ENCODE assay signal across 8 mouse cellular contexts in genomic region chr13:72638401-72639130, GRCm38 (mm10). TPM values are rescaled to one million over a fixed set of nuclear protein-coding genes. Genes with fewer than 3 reads are reported as not detected.
DNase-seq lines count a peak whose midpoint lies in the region; ATAC-seq lines count a peak whose summit lies in the region.

No protein-coding gene starts in this region.

- peak overlapping the region; percentile 57; the same call in 1 of the 2 replicates for H3K4me3 ChIP-seq in heart, embryonic 11.5 days (ENCODE audit: low read depth, low read length)
- H3K4me3 ChIP-seq in hindbrain, embryonic 11.5 days (ENCODE audit: low read depth, low read length) = peak overlapping the region; percentile 23; the same call in 1 of the 2 replicates
- H3K4me3 ChIP-seq in midbrain, embryonic 11.5 days (ENCODE audit: low read depth, low read length) = peak overlapping the region; percentile 30; the same call in 1 of the 2 replicates

- H3K27me3 ChIP-seq in heart, embryonic 11.5 days (ENCODE audit: control insufficient read depth, insufficient read depth, low read length) = peaks cover 72% of the 10 kb centered on the region
- peaks cover 37% of the 10 kb centered on the region for H3K27me3 ChIP-seq in hindbrain, embryonic 11.5 days (ENCODE audit: control insufficient read depth, insufficient read depth, low read length)
- H3K27me3 ChIP-seq in midbrain, embryonic 11.5 days (ENCODE audit: control insufficient read depth, insufficient read depth, low read length) = peaks cover 50% of the 10 kb centered on the region

- WGBS in heart, embryonic 11.5 days (ENCODE audit: insufficient replicate concordance) = 4% methylated on average over 26 of the region's 26 CpGs
- 6% methylated on average over 26 of the region's 26 CpGs for WGBS in hindbrain, embryonic 11.5 days
- WGBS in midbrain, embryonic 11.5 days = 3% methylated on average over 26 of the region's 26 CpGs

- ATAC-seq in heart, embryonic 11.5 days (replicated peaks; ENCODE audit: insufficient number of reproducible peaks, low FRiP score, low TSS enrichment) = no peak
- ATAC-seq in hindbrain, embryonic 11.5 days (ENCODE audit: low FRiP score) = 0 out of 2 replicates have a peak, but pooled peaks have one; percentile 2
- peak; percentile 36; the same call in 1 of the 2 replicates for ATAC-seq in midbrain, embryonic 11.5 days (ENCODE audit: low FRiP score)
- ATAC-seq in erythroblast, adult 5-6 weeks (replicated peaks; ENCODE audit: low FRiP score, poor library complexity, severe bottlenecking) = no peak

- peak overlapping the region; percentile 92 for H3K4me2 ChIP-seq in heart, embryonic 11.5 days
- peak overlapping the region; percentile 21 for H3K4me2 ChIP-seq in hindbrain, embryonic 11.5 days (replicated peaks; ENCODE audit: low read depth, low read length)
- peak overlapping the region; percentile 26 for H3K4me2 ChIP-seq in midbrain, embryonic 11.5 days

- no peak overlapping the region for H3K27ac ChIP-seq in heart, embryonic 11.5 days (ENCODE audit: low read depth, low read length)
- H3K27ac ChIP-seq in hindbrain, embryonic 11.5 days (ENCODE audit: low read depth, low read length) = no peak overlapping the region
- no peak overlapping the region for H3K27ac ChIP-seq in midbrain, embryonic 11.5 days (ENCODE audit: low read depth, low read length)

- intact Hi-C loops in left cerebral cortex, postnatal 36 days (cut with DNase I) = no loop called here

- no peak for DNase-seq in heart, adult 8-10 months (ENCODE audit: low spot score)
- peak; percentile 30 for DNase-seq in NIH3T3 (ENCODE audit: low read depth)
- peak; percentile 58 for DNase-seq in hindbrain, embryonic 11.5 days (ENCODE audit: low spot score)
- DNase-seq in midbrain, embryonic 11.5 days (ENCODE audit: low spot score, missing footprints) = peak; percentile 96
- DNase-seq in left cerebral cortex, adult 18-20 months (ENCODE audit: low spot score in 2 of 2) = no peak
- DNase-seq in left cerebral cortex, postnatal 36 days (ENCODE audit: low spot score in 2 of 2) = no peak

- H3K36me3 ChIP-seq in heart, embryonic 11.5 days (ENCODE audit: control insufficient read depth, insufficient read depth, low read length) = no peaks in the 10 kb centered on the region
- no peaks in the 10 kb centered on the region for H3K36me3 ChIP-seq in hindbrain, embryonic 11.5 days (ENCODE audit: control insufficient read depth, insufficient read depth, low read length)
- H3K36me3 ChIP-seq in midbrain, embryonic 11.5 days (ENCODE audit: control insufficient read depth, insufficient read depth, low read length) = no peaks in the 10 kb centered on the region

- no peaks in the 10 kb centered on the region for H3K9me3 ChIP-seq in heart, embryonic 11.5 days (replicated peaks; ENCODE audit: control insufficient read depth, low read length)
- no peaks in the 10 kb centered on the region for H3K9me3 ChIP-seq in hindbrain, embryonic 11.5 days (ENCODE audit: control insufficient read depth, low read length)
- no peaks in the 10 kb centered on the region for H3K9me3 ChIP-seq in midbrain, embryonic 11.5 days (ENCODE audit: control insufficient read depth, low read length)

- no peak overlapping the region for H3K9ac ChIP-seq in heart, embryonic 11.5 days (ENCODE audit: low read depth, low read length)
- H3K9ac ChIP-seq in hindbrain, embryonic 11.5 days (ENCODE audit: low read depth, low read length) = peak overlapping the region; percentile 40; the same call in 1 of the 2 replicates
- H3K9ac ChIP-seq in midbrain, embryonic 11.5 days (ENCODE audit: low read length) = peak overlapping the region; percentile 57

- peaks cover 6% of the 10 kb centered on the region for H3K4me1 ChIP-seq in heart, embryonic 11.5 days (ENCODE audit: control insufficient read depth, insufficient read depth, low read length)
- H3K4me1 ChIP-seq in hindbrain, embryonic 11.5 days (replicated peaks; ENCODE audit: control insufficient read depth, insufficient read depth, low read length) = peaks cover 22% of the 10 kb centered on the region
- peaks cover 48% of the 10 kb centered on the region for H3K4me1 ChIP-seq in midbrain, embryonic 11.5 days (ENCODE audit: control insufficient read depth, insufficient read depth, low read length)

RNA-seq across cellular contexts. Expression of gene Irx2, which starts 9.9 kb away (rescaled TPM):
- 11.0 and 13.3 TPM in 2 replicates for polyA plus RNA-seq in heart, embryonic 11.5 days (2014; fragmentation: Nextera tagmentation; extraction: Ambion mirVana)
- 1 to 10 TPM; 3.8 to 7.4 (median 4.9) TPM for total RNA-seq in heart, adult 8-10 months (2022)
- polyA plus RNA-seq in hindbrain, embryonic 11.5 days (2014; fragmentation: Nextera tagmentation; extraction: Ambion mirVana) = 55.9 TPM in 2 replicates
- polyA plus RNA-seq in midbrain, embryonic 11.5 days (2014; fragmentation: Nextera tagmentation; extraction: Ambion mirVana) = 38.6 and 38.9 TPM in 2 replicates
- total RNA-seq in left cerebral cortex, adult 18-20 months (2021) = not detected
- not detected in 2 replicates for total RNA-seq in erythroblast, adult 5-6 weeks (2015; ENCODE audit: low replicate concordance)
- not detected in 2 replicates for total RNA-seq in erythroblast, adult 5-6 weeks (2017; ENCODE audit: low replicate concordance)
- not detected for total RNA-seq in left cerebral cortex, postnatal 36 days (2021)

Comparison
In these comparisons a context has a peak if more than half of its experiments do, and no peak if none do; other contexts are left out.
1. ATAC-seq: peak in hindbrain, embryonic 11.5 days (single experiment) and midbrain, embryonic 11.5 days (single experiment); none in heart, embryonic 11.5 days (single experiment) and erythroblast, adult 5-6 weeks (single experiment).
2. H3K4me2 ChIP-seq: peak in every context shown above with its lines; median percentile 92 in heart, embryonic 11.5 days; 26 in midbrain, embryonic 11.5 days; 21 in hindbrain, embryonic 11.5 days.
3. DNase-seq: peak in NIH3T3 (single experiment), hindbrain, embryonic 11.5 days (single experiment) and midbrain, embryonic 11.5 days (single experiment); none in heart, adult 8-10 months (single experiment), left cerebral cortex, adult 18-20 months (0 of 2) and left cerebral cortex, postnatal 36 days (0 of 2).
4. Peak in every context shown above with its lines, with median percentiles within 50 percentile points of each other: H3K4me3 ChIP-seq.